Mouse (Mus musculus): ENCODE data around the gene Tmem100. TPM values are rescaled to one million over a fixed set of nuclear protein-coding genes. Genes with fewer than 3 reads are reported as not detected.

The Tmem100 gene
- polyA plus RNA-seq, 1 experiment from 2014 or later: 19.4 TPM

Other genes starting within 250 kb of the Tmem100 start
- gene Pctp, start 27.5 kb upstream of the Tmem100 start, polyA plus RNA-seq (2015; fragmentation: Nextera tagmentation; extraction: Ambion mirVana): 0.78 and 1.5 TPM in 2 replicates
- 18.8 and 19.1 TPM in 2 replicates for gene Gm45716, start 157.3 kb downstream of the Tmem100 start, polyA plus RNA-seq (2015; fragmentation: Nextera tagmentation; extraction: Ambion mirVana)
- 118 and 125 TPM in 2 replicates for gene Mmd, start 219.1 kb downstream of the Tmem100 start, polyA plus RNA-seq (2015; fragmentation: Nextera tagmentation; extraction: Ambion mirVana)

Data from hindbrain, embryonic 16.5 days (tissue).